Mouse (Mus musculus): ENCODE data around the gene Miip. TPM values are rescaled to one million over a fixed set of nuclear protein-coding genes. Genes with fewer than 3 reads are reported as not detected.
A peak's percentile ranks its signal among the peaks of the same experiment; 100 is the strongest.
"Not testable (repeated sequence)": the region's sequence is repeated elsewhere in the genome, so short reads cannot be mapped to it uniquely, and the experiment has no call there.

Gene Miip
- total and polyA plus RNA-seq, 2 experiments from 2014 or later = 34.3 to 35.1 TPM

- peaks cover 31% of the 10 kb centered on the region for H3K36me3 ChIP-seq (ENCODE audit: insufficient read depth, low read length)
- no peak for DNase-seq (ENCODE audit: low spot score)
- no peaks in the 10 kb centered on the region for H3K4me1 ChIP-seq (ENCODE audit: insufficient read depth, low read length)
- no peak for TF ChIP-seq CTCF (IDR thresholded peaks at IDR 0.05; ENCODE audit: low read depth)
- no peak overlapping the region for H3K4me3 ChIP-seq (ENCODE audit: low read length)
- ATAC-seq = no peak
- H3K9ac ChIP-seq (replicated peaks; ENCODE audit: low read length) = no peak overlapping the region
- H3K27me3 ChIP-seq (ENCODE audit: insufficient read depth, low read length) = no peaks in the 10 kb centered on the region
- no peak overlapping the region for H3K4me2 ChIP-seq (ENCODE audit: low read depth, low read length)
- H3K9me3 ChIP-seq (ENCODE audit: low read length) = peaks cover 63% of the 10 kb centered on the region
- H3K27ac ChIP-seq = no peak overlapping the region
- WGBS = 93% methylated on average over 4 of the region's 4 CpGs
These were observed 44.2 kb downstream of the Miip start for GRCm38 (mm10) chr4:147824389-147824788.

DNA sequence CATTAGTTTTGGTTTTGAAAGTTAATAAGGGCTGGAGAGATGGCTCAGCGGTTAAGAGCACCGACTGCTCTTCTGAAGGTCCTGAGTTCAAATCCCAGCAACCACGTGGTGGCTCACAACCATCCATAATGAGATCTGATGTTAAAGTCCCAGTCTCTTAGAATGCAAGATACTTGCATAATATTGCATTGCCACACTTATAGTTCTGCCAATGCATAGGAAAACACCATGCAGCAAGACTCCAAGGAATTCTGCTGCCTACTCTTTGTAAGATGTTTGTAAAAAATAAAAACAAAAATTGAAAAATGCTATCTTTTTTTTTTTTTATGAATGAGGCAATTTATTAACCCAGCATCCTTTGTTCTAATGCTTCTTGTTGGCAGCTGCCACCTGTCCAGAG lies 47.2 kb downstream of the Miip start:
- not testable (repeated sequence) for H3K4me3 ChIP-seq (ENCODE audit: low read length); H3K27me3 ChIP-seq (ENCODE audit: insufficient read depth, low read length); DNase-seq (ENCODE audit: low spot score); ATAC-seq; H3K9ac ChIP-seq (replicated peaks; ENCODE audit: low read length); H3K4me1 ChIP-seq (ENCODE audit: insufficient read depth, low read length); H3K27ac ChIP-seq; H3K4me2 ChIP-seq (ENCODE audit: low read depth, low read length)
- 90% methylated on average over 3 of the region's 3 CpGs for WGBS
- H3K9me3 ChIP-seq (ENCODE audit: low read length) = peaks cover 43% of the 10 kb centered on the region
- H3K36me3 ChIP-seq (ENCODE audit: insufficient read depth, low read length) = peaks cover 13% of the 10 kb centered on the region

DNA sequence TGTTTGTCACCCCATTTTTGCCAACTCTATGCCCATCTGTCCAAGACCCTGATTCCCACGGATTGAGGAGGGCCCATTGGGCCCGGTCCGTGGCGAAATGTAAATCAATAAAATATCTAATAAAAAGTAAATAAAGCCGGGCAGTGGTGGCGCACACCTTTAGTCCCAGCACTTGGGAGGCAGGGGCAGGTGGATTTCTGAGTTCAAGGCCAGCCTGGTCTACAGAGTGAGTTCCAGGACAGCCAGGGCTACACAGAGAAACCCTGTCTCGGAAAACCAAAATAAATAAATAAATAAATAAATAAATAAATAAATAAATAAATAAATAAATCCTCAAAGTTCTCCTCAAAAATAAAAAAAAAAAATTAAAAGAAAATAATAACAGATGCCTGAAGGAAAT lies 49.0 kb downstream of the Miip start:
- peaks cover 32% of the 10 kb centered on the region for H3K9me3 ChIP-seq (ENCODE audit: low read length)
- H3K27me3 ChIP-seq (ENCODE audit: insufficient read depth, low read length); H3K4me3 ChIP-seq (ENCODE audit: low read length); H3K9ac ChIP-seq (replicated peaks; ENCODE audit: low read length); ATAC-seq; H3K4me2 ChIP-seq (ENCODE audit: low read depth, low read length); H3K27ac ChIP-seq; DNase-seq (ENCODE audit: low spot score); H3K4me1 ChIP-seq (ENCODE audit: insufficient read depth, low read length); H3K36me3 ChIP-seq (ENCODE audit: insufficient read depth, low read length): not testable (repeated sequence)
- 85% methylated on average over 7 of the region's 7 CpGs for WGBS

GRCm38 (mm10) chr4:147814592-147815167 lies 53.9 kb downstream of the Miip start:
- TF ChIP-seq CTCF (IDR thresholded peaks at IDR 0.05; ENCODE audit: low read depth) = peak; percentile 52
- Histone ChIP-seq H3K4me1 (ENCODE audit: insufficient read depth, low read length) (no peaks in the 10 kb centered on the region), H3K36me3 (ENCODE audit: insufficient read depth, low read length) (no peaks in the 10 kb centered on the region), H3K4me3 (ENCODE audit: low read length) (no peak overlapping the region), H3K27ac (no peak overlapping the region), H3K9ac (replicated peaks; ENCODE audit: low read length) (no peak overlapping the region), H3K9me3 (ENCODE audit: low read length) (0 out of 2 replicates have a peak, but pooled peaks cover 7% of the 10 kb centered on the region), H3K27me3 (ENCODE audit: insufficient read depth, low read length) (no peaks in the 10 kb centered on the region), H3K4me2 (ENCODE audit: low read depth, low read length) (no peak overlapping the region)
- 82% methylated on average over 2 of the region's 2 CpGs for WGBS
- DNase-seq (ENCODE audit: low spot score) (peak; percentile 11), ATAC-seq (no peak)

- ATAC-seq (no peak), DNase-seq (ENCODE audit: low spot score) (no peak)
- Histone ChIP-seq H3K4me1 (ENCODE audit: insufficient read depth, low read length) (no peaks in the 10 kb centered on the region), H3K27ac (no peak overlapping the region), H3K36me3 (ENCODE audit: insufficient read depth, low read length) (no peaks in the 10 kb centered on the region), H3K9me3 (ENCODE audit: low read length) (0 out of 2 replicates have a peak, but pooled peaks cover 7% of the 10 kb centered on the region), H3K4me3 (ENCODE audit: low read length) (no peak overlapping the region), H3K9ac (replicated peaks; ENCODE audit: low read length) (no peak overlapping the region), H3K27me3 (ENCODE audit: insufficient read depth, low read length) (no peaks in the 10 kb centered on the region), H3K4me2 (ENCODE audit: low read depth, low read length) (no peak overlapping the region)
- no peak for TF ChIP-seq CTCF (IDR thresholded peaks at IDR 0.05; ENCODE audit: low read depth)
- WGBS = 40% methylated on average over 5 of the region's 5 CpGs
These were observed 55.3 kb downstream of the Miip start for GRCm38 (mm10) chr4:147813249-147813765.

Other genes with a start within 250 kb of the Miip start
- gene Zfp979, start 226.3 kb downstream of the Miip start, total RNA-seq (2014; rRNA removed) = 1.4 and 1.5 TPM in 2 replicates
- gene Zfp979, start 226.3 kb downstream of the Miip start, polyA plus RNA-seq (2015; fragmentation: Nextera tagmentation; extraction: Ambion mirVana) = 2.7 and 2.8 TPM in 2 replicates
- not detected in 2 replicates for gene Zfp534, start 166.3 kb downstream of the Miip start, total RNA-seq (2014; rRNA removed)
- gene Zfp534, start 166.3 kb downstream of the Miip start, polyA plus RNA-seq (2015; fragmentation: Nextera tagmentation; extraction: Ambion mirVana) = not detected in 2 replicates
- 1.5 and 1.9 TPM in 2 replicates for gene Zfp984, start 59.0 kb downstream of the Miip start, total RNA-seq (2014; rRNA removed)
- gene Zfp984, start 59.0 kb downstream of the Miip start, polyA plus RNA-seq (2015; fragmentation: Nextera tagmentation; extraction: Ambion mirVana) = 3.4 TPM in 2 replicates
- 8.1 and 8.3 TPM in 2 replicates for gene Zfp933, start 20.4 kb downstream of the Miip start, total RNA-seq (2014; rRNA removed)
- gene Zfp933, start 20.4 kb downstream of the Miip start, polyA plus RNA-seq (2015; fragmentation: Nextera tagmentation; extraction: Ambion mirVana) = 3.1 and 5.2 TPM in 2 replicates
- 3.2 and 5.6 TPM in 2 replicates for gene Fv1, start 163 bp upstream of the Miip start, total RNA-seq (2014; rRNA removed)
- 3.7 and 4.3 TPM in 2 replicates for gene Fv1, start 163 bp upstream of the Miip start, polyA plus RNA-seq (2015; fragmentation: Nextera tagmentation; extraction: Ambion mirVana)
- gene Mfn2, start 35.9 kb upstream of the Miip start, total RNA-seq (2014; rRNA removed) = 86.1 and 88.6 TPM in 2 replicates
- gene Mfn2, start 35.9 kb upstream of the Miip start, polyA plus RNA-seq (2015; fragmentation: Nextera tagmentation; extraction: Ambion mirVana) = 84.9 and 86.8 TPM in 2 replicates
- 30.0 and 46.2 TPM in 2 replicates for gene Plod1, start 68.0 kb upstream of the Miip start, total RNA-seq (2014; rRNA removed)
- gene Plod1, start 68.0 kb upstream of the Miip start, polyA plus RNA-seq (2015; fragmentation: Nextera tagmentation; extraction: Ambion mirVana) = 22.6 and 22.8 TPM in 2 replicates
- gene 2510039O18Rik, start 72.1 kb upstream of the Miip start, total RNA-seq (2014; rRNA removed) = 62.9 and 70.9 TPM in 2 replicates
- 10.3 and 11.0 TPM in 2 replicates for gene 2510039O18Rik, start 72.1 kb upstream of the Miip start, polyA plus RNA-seq (2015; fragmentation: Nextera tagmentation; extraction: Ambion mirVana)
- 1.3 TPM in 1 of 2 replicates, not detected in the other for gene Nppb, start 117.0 kb upstream of the Miip start, total RNA-seq (2014; rRNA removed)
- gene Nppb, start 117.0 kb upstream of the Miip start, polyA plus RNA-seq (2015; fragmentation: Nextera tagmentation; extraction: Ambion mirVana) = 0.19 and 0.72 TPM in 2 replicates
- gene Nppa, start 131.9 kb upstream of the Miip start, total RNA-seq (2014; rRNA removed) = 0.58 and 1.8 TPM in 2 replicates
- gene Nppa, start 131.9 kb upstream of the Miip start, polyA plus RNA-seq (2015; fragmentation: Nextera tagmentation; extraction: Ambion mirVana) = 2.0 and 2.6 TPM in 2 replicates
- gene Clcn6, start 170.0 kb upstream of the Miip start, total RNA-seq (2014; rRNA removed) = 58.6 and 60.7 TPM in 2 replicates
- gene Clcn6, start 170.0 kb upstream of the Miip start, polyA plus RNA-seq (2015; fragmentation: Nextera tagmentation; extraction: Ambion mirVana) = 22.0 and 24.4 TPM in 2 replicates
- gene Mthfr, start 170.3 kb upstream of the Miip start, total RNA-seq (2014; rRNA removed) = 46.0 and 52.4 TPM in 2 replicates
- gene Mthfr, start 170.3 kb upstream of the Miip start, polyA plus RNA-seq (2015; fragmentation: Nextera tagmentation; extraction: Ambion mirVana) = 9.3 and 10.6 TPM in 2 replicates
- 6.2 and 7.6 TPM in 2 replicates for gene Agtrap, start 219.2 kb upstream of the Miip start, total RNA-seq (2014; rRNA removed)
- gene Agtrap, start 219.2 kb upstream of the Miip start, polyA plus RNA-seq (2015; fragmentation: Nextera tagmentation; extraction: Ambion mirVana) = 9.9 and 10.4 TPM in 2 replicates